Mouse (Mus musculus) embryo, embryonic 11.5 days (tissue): ENCODE measurements around the gene Prkab2.
A peak's percentile ranks its signal among the peaks of the same experiment; 100 is the strongest.

Experiments
- DNase-seq: peaks from one replicate; pipeline ENCODE4 v3.0.0-alpha.2; 2012; ENCODE audit warnings: low read depth, low spot score

The Prkab2 gene

GRCm38 (mm10) chr3:97657655-97658411 lies at the start of gene Prkab2:
TSS of gene Prkab2 (plus strand) at chr3:97658193.
- peak; percentile 94 for DNase-seq

- DNase-seq, result peak; percentile 19
Observed at GRCm38 (mm10) chr3:97609201-97609844, 48.7 kb upstream of the Prkab2 start.

GRCm38 (mm10) chr3:97609845-97610410 lies 48.1 kb upstream of the Prkab2 start, which contains the start of gene Chd1l:
TSS of gene Chd1l (minus strand) at chr3:97610203.
- DNase-seq, result peak; percentile 87

- no peak for DNase-seq
Observed at GRCm38 (mm10) chr3:97611021-97611420, 47.0 kb upstream of the Prkab2 start.

GRCm38 (mm10) chr3:97615154-97615553 lies 42.8 kb upstream of the Prkab2 start:
- no peak for DNase-seq

- DNase-seq, result no peak
Observed at GRCm38 (mm10) chr3:97615933-97616332, 42.1 kb upstream of the Prkab2 start.

- no peak for DNase-seq
Observed at GRCm38 (mm10) chr3:97617091-97617825, 40.7 kb upstream of the Prkab2 start.

- no peak for DNase-seq
Observed at GRCm38 (mm10) chr3:97617899-97618298, 40.1 kb upstream of the Prkab2 start.

- no peak for DNase-seq
Observed at GRCm38 (mm10) chr3:97620657-97621056, 37.3 kb upstream of the Prkab2 start.

GRCm38 (mm10) chr3:97624611-97625010 lies 33.4 kb upstream of the Prkab2 start:
- DNase-seq, result no peak

- no peak for DNase-seq
Observed at GRCm38 (mm10) chr3:97627893-97628292, 30.1 kb upstream of the Prkab2 start.

GRCm38 (mm10) chr3:97628391-97629001 lies 29.5 kb upstream of the Prkab2 start, which contains the start of gene Fmo5:
TSS of gene Fmo5 (plus strand) at chr3:97628804.
- no peak for DNase-seq

- no peak for DNase-seq
Observed at GRCm38 (mm10) chr3:97629941-97630340, 28.1 kb upstream of the Prkab2 start.

GRCm38 (mm10) chr3:97630746-97631145 lies 27.2 kb upstream of the Prkab2 start:
- no peak for DNase-seq

- DNase-seq, result no peak
Observed at GRCm38 (mm10) chr3:97631258-97631860, 26.6 kb upstream of the Prkab2 start.

- DNase-seq, result no peak
Observed at GRCm38 (mm10) chr3:97633456-97633855, 24.5 kb upstream of the Prkab2 start.

- no peak for DNase-seq
Observed at GRCm38 (mm10) chr3:97634288-97634761, 23.7 kb upstream of the Prkab2 start.

GRCm38 (mm10) chr3:97641396-97641795 lies 16.6 kb upstream of the Prkab2 start:
- DNase-seq, result no peak

GRCm38 (mm10) chr3:97642001-97642400 lies 16.0 kb upstream of the Prkab2 start:
- DNase-seq, result no peak

- DNase-seq, result no peak
Observed at GRCm38 (mm10) chr3:97648518-97648917, 9.5 kb upstream of the Prkab2 start.

- no peak for DNase-seq
Observed at GRCm38 (mm10) chr3:97649022-97649421, 9.0 kb upstream of the Prkab2 start.
